Mouse (Mus musculus) lung, postnatal 25 days (tissue): Measurements from ENCODE around the gene Asna1.
A peak's percentile ranks its signal among the peaks of the same experiment; 100 is the strongest.

ENCODE experiments used
- DNase-seq: peaks from one replicate; pipeline ENCODE4 v3.0.0; 2022; ENCODE audit warnings: low spot score

Gene Asna1

GRCm38 (mm10) chr8:85025098-85025932, at the start of gene Asna1:
TSS of gene Asna1 (minus strand) at chr8:85025281.
- DNase-seq: peak; percentile 94

GRCm38 (mm10) chr8:85074617-85075016, 49.5 kb upstream of the Asna1 start:
- DNase-seq: no peak

- no peak for DNase-seq
Measured at GRCm38 (mm10) chr8:85074167-85074566, 49.1 kb upstream of the Asna1 start.

- no peak for DNase-seq
Measured at GRCm38 (mm10) chr8:85073041-85073612, 48.0 kb upstream of the Asna1 start.

GRCm38 (mm10) chr8:85072364-85072929, 47.4 kb upstream of the Asna1 start:
- no peak for DNase-seq

GRCm38 (mm10) chr8:85071514-85072281, 46.6 kb upstream of the Asna1 start, which contains the start of gene Dhps:
TSS of gene Dhps (plus strand) at chr8:85071757.
- peak; percentile 94 for DNase-seq

GRCm38 (mm10) chr8:85071041-85071440, 46.0 kb upstream of the Asna1 start:
- DNase-seq: no peak

- DNase-seq: no peak
Measured at GRCm38 (mm10) chr8:85067982-85068381, 42.9 kb upstream of the Asna1 start, which contains the start of gene Gm5741. TSS of gene Gm5741 (minus strand) at chr8:85067982.

GRCm38 (mm10) chr8:85067155-85067554, 42.1 kb upstream of the Asna1 start:
- DNase-seq: no peak

GRCm38 (mm10) chr8:85065213-85065612, 40.1 kb upstream of the Asna1 start:
- no peak for DNase-seq

GRCm38 (mm10) chr8:85062603-85063002, 37.5 kb upstream of the Asna1 start:
- no peak for DNase-seq

- DNase-seq: peak; percentile 92
Measured at GRCm38 (mm10) chr8:85059879-85060616, 35.0 kb upstream of the Asna1 start, which contains the start of gene Fbxw9. TSS of gene Fbxw9 (plus strand) at chr8:85060055.

- no peak for DNase-seq
Measured at GRCm38 (mm10) chr8:85057367-85057766, 32.3 kb upstream of the Asna1 start.

- no peak for DNase-seq
Measured at GRCm38 (mm10) chr8:85043619-85044018, 18.5 kb upstream of the Asna1 start.

- peak; percentile 26 for DNase-seq
Measured at GRCm38 (mm10) chr8:85037681-85038531, 12.8 kb upstream of the Asna1 start.

- DNase-seq: no peak
Measured at GRCm38 (mm10) chr8:85037366-85037680, 12.2 kb upstream of the Asna1 start.

GRCm38 (mm10) chr8:85036718-85037365, 11.8 kb upstream of the Asna1 start, which contains the start of gene Tnpo2:
TSS of gene Tnpo2 (plus strand) at chr8:85036915.
- DNase-seq: peak; percentile 97

- no peak for DNase-seq
Measured at GRCm38 (mm10) chr8:85036381-85036717, 11.3 kb upstream of the Asna1 start.

- no peak for DNase-seq
Measured at GRCm38 (mm10) chr8:85035728-85036310, 10.7 kb upstream of the Asna1 start.
